Mouse (Mus musculus) mature B cell (primary cell): ENCODE data around the gene Sept1.
"Not testable (repeated sequence)": the region's sequence is repeated elsewhere in the genome, so short reads cannot be mapped to it uniquely, and the experiment has no call there.

Experiments used
- in situ Hi-C: fragments of 300-500 bp; cut with MboI; formaldehyde crosslinking; loops from 2 replicates; pipeline ENCODE4 v1.14.3; 2019

The Sept1 gene

DNA sequence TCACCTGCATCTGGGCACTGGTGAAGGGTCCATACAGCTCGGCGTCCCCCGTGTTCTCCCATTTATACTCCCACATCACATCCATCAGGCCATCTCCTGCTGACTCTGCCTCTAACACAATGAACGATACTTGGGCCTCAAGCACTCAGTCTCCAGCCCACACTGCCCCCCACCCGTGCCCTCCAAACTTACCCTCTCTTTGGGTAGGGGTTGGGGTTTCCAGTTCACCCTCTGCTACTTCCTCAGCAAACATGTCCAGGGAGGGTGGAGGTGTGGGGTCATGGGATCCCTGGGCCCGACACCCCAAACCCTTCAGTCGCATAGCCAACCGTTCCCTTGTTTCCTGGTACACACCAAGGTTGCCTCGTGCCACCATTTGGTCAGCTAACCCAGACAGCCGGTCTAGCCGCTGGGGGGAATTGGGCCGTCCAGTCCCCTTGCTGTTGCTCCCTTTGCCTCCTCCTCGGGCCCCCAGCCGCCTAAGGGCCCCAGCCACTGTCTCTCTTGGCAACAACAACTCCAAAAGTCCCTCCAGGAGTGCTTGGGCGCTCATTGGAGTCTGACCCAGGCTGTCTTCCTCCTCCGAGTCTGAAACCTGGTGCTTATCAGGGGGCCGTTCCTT lies 38.8 kb downstream of the Sept1 start:
- in situ Hi-C loops = no loop called here

DNA sequence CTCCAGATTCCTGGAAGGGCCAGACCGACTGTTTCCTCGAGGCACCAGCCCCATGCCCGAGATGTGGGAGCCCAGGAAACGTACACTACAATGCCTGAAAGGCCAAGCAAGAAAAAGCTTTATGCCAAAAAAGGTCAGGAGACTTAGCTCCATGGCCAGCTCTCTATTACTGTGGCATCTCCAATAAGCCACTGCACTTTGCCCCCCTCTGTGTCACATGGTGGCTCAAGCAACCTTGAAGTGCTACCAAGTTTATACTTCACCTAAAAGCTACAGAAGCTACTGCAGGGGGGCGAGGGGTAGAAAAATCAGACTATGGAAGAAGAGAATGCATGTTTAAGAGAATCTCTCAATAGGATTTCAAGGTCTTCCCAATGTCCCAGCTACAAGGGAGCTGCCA lies 39.9 kb downstream of the Sept1 start:
- in situ Hi-C loops = no loop called here

DNA sequence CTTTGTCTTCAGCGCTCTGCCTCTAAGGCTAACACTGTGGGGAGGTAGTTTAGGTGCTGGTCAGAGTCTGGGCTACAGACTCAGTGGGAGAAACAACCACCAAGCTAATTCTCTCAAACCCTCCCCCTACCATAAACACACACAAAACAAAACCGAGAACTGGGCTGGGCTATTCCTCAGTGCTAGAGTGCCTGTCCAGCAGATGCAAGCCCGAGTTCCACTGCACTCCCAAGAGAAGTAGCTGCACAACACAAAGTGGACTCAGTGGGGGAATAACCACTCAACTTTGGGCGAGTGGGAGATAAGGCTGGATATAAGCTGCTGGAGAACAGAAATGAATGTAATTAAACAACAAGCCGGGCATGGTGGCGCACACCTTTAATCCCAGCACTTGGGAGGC lies 42.3 kb downstream of the Sept1 start:
- in situ Hi-C loops = no loop called here

DNA sequence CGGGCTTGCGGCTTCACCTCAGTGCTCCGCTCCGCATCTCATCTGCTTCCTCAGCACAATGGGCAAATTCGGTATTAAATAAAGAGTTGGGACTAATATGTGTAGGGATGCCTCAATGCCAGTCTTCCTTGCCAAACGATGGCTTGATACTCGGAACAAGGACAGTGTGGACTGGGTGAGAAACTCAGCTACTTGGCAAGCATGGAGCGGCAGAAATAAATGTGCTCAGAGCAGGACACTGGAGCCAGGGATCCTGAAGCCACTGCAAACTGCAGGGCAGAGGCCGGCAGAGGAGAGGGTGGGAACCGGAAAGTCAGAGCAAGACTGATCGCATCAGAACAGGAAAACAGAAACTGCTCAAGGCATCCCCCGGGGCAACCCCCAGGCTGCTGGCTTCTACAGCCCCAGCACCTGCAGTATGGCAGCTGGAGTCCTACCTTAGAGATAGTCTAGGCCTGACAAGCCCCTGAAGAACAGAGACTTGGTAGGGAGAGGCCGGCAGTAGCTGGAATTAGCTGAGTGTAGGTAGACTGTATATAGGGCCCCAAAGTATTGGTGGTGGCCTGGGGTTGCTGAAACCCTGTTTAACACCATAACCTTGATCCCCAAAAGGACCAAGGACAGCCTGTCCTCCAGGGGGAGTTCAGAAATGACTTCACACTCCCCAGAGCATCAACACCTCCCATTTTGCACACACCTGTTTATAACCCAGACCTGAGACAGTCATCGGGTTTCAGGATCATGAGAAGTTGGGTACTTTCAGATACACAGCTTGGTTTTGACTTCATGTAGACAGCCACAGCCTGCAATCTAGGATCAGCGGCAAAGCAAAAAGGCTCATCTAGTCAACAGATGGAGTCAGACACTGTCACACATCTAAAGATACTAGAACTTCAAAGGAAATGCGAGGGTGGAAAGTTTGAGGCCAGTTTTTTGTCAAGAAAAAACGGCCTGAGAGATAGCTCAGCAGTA lies 44.3 kb downstream of the Sept1 start:
- in situ Hi-C loops = no loop called here

DNA sequence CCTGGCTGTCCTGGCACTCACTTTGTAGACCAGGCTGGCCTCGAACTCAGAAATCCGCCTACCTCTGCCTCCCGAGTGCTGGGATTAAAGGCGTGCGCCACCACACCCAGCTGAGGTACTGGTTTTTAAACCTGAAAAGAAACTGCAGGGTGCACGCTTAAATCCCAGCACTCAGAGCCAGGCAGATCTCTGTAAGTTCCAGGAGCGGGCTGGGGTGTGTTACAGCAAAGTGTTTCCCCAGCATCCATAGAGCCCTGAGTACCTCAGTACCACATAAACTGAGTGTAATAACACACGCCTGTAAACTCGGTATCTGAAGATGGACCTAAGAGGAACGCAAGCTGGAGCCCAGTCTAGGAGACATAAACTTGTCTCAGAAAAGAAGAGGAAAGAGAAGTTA lies 45.6 kb downstream of the Sept1 start:
- in situ Hi-C loops = no loop called here

DNA sequence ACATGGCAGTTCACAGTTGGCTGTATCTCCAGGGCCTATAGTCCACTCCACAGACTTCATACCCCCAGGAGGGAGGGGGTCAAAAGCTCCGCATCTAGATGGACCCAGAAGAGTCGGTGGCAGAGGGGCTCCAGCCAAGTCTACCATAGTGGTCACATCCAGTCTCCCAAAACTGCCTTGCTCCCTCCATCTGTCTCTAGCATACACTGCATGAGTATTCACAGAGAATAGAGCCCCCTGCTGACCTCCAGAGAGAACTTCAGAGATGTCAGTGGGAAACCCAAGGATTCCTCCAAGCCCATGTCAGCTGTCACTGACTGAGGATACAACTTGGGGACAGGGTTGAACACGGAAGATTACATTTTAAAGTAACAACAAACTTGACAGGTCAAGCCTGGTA lies 47.3 kb downstream of the Sept1 start:
- in situ Hi-C loops = no loop called here

DNA sequence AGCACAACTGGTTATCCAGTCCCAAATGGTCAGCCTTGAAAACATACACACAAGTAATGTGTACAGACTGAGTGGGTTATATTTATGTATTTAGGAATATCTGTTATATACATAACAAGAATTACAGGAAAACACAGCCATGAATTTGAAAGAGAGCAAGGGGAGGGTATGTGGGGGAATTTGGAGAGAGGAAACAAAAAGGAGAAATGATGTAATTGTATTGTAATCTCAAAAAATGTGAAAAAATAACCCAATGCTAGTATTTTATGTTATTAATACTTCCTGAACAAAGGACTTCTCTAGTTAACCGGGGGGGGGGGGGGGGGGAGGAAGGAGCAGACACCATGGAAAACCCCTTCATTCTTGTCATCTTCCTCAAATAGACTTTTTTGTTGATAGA lies 48.2 kb downstream of the Sept1 start:
- in situ Hi-C loops = no loop called here

DNA sequence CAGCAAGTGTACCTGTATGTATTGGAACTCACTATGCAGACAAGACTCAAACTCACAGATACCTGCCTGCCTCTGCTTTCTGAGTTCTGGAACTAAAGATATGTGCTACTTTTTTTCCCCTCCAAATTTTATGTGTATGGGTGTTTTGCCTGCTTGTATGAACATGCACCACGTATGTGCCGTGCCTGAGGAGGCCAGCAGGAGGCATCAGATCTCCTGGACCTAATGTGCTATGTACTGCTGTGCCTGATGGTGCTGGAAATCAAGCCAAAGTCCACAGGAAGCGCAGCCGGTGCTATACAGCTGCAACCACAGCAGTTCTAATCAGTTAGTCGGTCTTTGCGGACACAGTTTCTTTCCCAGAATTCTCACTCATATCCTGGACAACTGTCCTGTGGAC lies 49.1 kb downstream of the Sept1 start:
- in situ Hi-C loops = no loop called here

DNA sequence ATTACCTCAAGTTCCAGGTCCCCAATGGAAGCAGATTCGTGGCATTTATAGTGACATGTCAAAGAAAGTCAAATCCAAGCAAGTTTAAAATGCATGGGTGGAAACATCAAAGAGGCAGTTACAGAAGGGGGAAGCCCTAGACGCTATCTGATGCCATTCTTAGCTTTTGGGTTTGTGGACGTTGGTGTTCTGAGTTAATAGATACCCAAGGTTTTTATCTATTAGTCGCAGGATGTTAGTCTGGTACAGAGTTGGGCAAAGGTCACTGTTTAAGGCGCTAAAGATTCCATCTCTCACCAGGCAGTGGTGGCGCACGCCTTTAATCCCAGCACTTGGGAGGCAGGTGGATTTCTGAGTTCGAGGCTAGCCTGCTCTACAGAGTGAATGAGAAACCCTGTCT lies 49.6 kb downstream of the Sept1 start:
- in situ Hi-C loops = no loop called here

DNA sequence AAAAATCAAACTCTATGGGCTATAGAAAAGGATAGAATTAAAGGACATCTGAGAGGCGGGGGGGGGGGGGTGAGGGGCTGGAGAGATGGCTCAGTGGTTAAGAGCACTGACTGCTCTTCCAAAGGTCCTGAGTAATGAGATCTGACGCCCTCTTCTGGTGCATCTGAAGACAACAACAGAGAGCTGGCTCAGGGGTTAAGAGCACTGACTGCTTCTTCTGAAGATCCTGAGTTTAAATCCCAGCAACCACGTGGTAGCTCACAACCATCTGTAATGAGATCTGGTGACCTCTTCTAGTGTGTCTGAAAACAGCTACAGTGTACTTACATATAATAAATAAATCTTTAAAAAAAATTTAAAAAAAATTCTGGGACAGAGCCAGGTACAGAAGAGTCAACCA lies 51.2 kb downstream of the Sept1 start:
- in situ Hi-C loops = not testable (repeated sequence)

DNA sequence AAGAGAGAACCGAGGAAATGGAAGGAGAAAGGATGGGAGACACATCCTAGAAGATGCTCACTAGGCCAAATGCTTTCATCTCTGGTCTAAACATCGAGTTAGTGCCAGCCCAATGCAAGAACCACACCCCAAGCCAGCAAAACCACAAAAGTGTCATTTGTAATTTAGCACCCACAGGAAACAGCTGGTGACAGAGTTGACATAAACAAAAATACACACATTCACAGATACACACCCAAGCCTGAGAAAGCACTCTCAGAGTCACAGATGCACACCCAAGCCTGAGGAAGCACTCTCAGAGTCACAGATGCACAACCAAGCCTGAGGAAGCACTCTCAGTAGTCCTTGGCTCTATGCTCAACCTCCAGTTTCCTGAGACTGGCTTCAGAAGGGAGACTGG lies 52.1 kb downstream of the Sept1 start:
- in situ Hi-C loops = no loop called here

DNA sequence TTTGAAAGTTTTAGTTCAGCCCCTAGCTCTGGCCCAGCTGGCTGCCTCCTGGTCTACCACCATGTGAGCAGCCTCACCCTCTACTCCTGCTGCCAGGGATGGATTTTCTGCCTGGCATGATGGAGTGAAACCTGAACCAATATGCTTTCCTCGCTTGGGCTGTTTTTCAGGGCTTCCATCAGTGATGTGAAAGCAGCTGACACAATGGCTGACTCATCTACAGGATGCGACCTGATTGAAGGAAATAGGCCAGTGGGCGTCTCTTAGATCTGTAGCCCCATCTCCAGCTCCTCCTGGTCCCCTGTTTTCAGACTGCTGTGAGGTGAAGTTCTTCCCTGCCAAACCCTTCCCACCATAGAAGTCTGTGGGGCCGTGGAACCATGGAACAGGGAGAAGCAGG lies 56.0 kb downstream of the Sept1 start:
- in situ Hi-C loops = no loop called here

DNA sequence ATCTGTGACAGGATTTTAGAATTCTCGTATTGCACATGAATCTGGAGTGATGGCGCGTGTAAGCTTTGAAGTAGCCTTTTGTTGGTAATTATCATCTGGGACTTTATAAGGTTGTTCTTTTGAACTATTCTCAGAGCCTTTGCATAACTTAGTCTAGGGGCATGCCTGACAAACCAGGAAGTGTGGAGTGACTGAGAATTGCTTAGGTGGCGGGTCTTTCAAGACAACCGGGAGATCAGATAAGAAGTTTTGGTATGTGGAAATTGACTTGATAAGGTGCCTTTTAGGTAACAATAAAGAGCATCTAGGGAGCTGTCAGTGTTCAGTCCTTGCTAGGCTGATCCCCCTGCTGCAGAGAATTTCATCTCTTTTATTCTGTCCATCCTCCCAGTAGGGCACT lies 66.4 kb downstream of the Sept1 start:
- in situ Hi-C loops = no loop called here

DNA sequence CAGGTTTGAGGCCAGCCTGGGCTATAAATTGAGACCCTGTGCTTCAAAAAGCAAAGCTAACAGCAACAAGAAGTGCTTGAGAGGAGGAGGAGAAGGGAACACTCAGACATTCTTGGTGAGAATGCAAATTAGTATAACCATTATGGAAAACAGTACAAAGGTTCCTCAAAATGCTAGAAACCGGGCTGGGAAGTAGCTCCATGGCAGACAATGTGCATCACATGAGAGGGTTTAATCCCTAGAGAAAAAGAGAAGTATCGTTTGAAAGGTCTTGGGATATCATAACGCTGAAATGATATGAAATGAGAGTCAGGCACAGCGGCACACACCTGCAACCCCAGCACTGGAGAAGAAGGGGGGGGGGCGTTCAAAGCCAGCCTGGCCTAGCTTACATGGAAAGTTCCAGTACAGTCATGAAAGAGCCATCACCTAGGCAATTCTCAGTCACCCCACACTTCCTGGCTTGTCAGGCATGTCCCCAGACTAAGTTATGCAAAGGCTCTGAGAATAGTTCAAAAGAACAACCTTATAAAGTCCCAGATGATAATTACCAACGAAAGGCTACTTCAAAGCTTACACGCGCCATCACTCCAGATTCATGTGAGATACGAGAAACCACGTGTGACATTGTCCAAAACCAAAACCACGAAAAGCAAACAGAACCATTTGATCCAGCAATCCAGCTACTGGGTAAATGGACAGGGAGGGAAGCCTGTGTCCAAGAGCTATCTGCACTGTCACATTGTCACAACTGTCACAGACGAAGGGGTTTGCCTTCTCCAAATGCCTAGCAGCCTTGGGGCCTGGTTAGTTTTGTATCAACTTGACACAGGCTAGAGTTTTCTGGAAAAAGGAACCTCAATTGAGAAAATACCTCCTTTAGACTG lies 67.1 kb downstream of the Sept1 start:
- in situ Hi-C loops = no loop called here
